Mouse (Mus musculus) limb, embryonic 12.5 days (tissue): Measurements from ENCODE around the gene Ddc. TPM values are rescaled to one million over a fixed set of nuclear protein-coding genes. Genes with fewer than 3 reads are reported as not detected.

Experiments used
- ATAC-seq: fragments of 200-750 bp; cut with Nextera tagmentation; 2 replicates; pipeline ENCODE4 v1.8.0; 2017; ENCODE audit warnings: low read depth, moderate TSS enrichment; ENCODE audit not compliant: insufficient number of reproducible peaks, insufficient read depth, low FRiP score, low TSS enrichment
- H3K27ac ChIP-seq: fragments of 300-500 bp; sonication (generic); 2 replicates; pipeline ENCODE4 v1.5.1; 2016; ENCODE audit warnings: mild to moderate bottlenecking, moderate library complexity
- H3K27me3 ChIP-seq: fragments of 300-500 bp; sonication (generic); 2 replicates; pipeline ENCODE4 v1.6.1; 2016; ENCODE audit warnings: mild to moderate bottlenecking, moderate library complexity
- H3K36me3 ChIP-seq: fragments of 300-500 bp; sonication (generic); 2 replicates; pipeline ENCODE4 v1.6.1; 2016; ENCODE audit warnings: mild to moderate bottlenecking, moderate library complexity
- H3K4me1 ChIP-seq: fragments of 300-500 bp; sonication (generic); replicated peaks from 2 replicates; pipeline ENCODE4 v1.6.1; 2016
- H3K4me2 ChIP-seq: fragments of 300-500 bp; sonication (generic); 2 replicates; pipeline ENCODE4 v1.6.1; 2016; ENCODE audit warnings: mild to moderate bottlenecking, moderate library complexity
- H3K4me3 ChIP-seq: fragments of 300-500 bp; sonication (generic); replicated peaks from 2 replicates; pipeline ENCODE4 v1.5.1; 2016; ENCODE audit warnings: mild to moderate bottlenecking
- H3K9ac ChIP-seq: fragments of 300-500 bp; sonication (generic); replicated peaks from 2 replicates; pipeline ENCODE4 v1.6.1; 2016; ENCODE audit warnings: mild to moderate bottlenecking, moderate library complexity
- H3K9me3 ChIP-seq: fragments of 300-500 bp; sonication (generic); 2 replicates; pipeline ENCODE4 v1.6.1; 2016; ENCODE audit warnings: mild to moderate bottlenecking, moderate library complexity
- WGBS: fragments of 180-500 bp; shearing (Covaris S2); methylation state at CpG from one replicate; pipeline ENCODE4 v1.1.7; 2016; 5-methylcytosine and 5-hydroxymethylcytosine counted together
- polyA plus RNA-seq: library from polyadenylated mRNA; unstranded; fragments of >200 nt; fragmentation: Nextera tagmentation; extraction: Ambion mirVana; gene quantifications from 2 replicates; pipeline ENCODE4 v1.2.1, GENCODE M21; 2016

Gene Ddc
- polyA plus RNA-seq, 1 experiment from 2014 or later = 13.0 TPM

GRCm38 (mm10) chr11:11805951-11806350, 92.0 kb downstream of the Ddc start:
- no peak for ATAC-seq
- no peak overlapping the region for H3K9ac ChIP-seq
- no peak overlapping the region for H3K4me3 ChIP-seq
- H3K4me2 ChIP-seq = no peak overlapping the region
- H3K27ac ChIP-seq = no peak overlapping the region
- no peaks in the 10 kb centered on the region for H3K27me3 ChIP-seq
- peaks cover 17% of the 10 kb centered on the region for H3K4me1 ChIP-seq
- WGBS = 91% methylated on average over 4 of the region's 4 CpGs
- H3K9me3 ChIP-seq = no peaks in the 10 kb centered on the region
- peaks cover 46% of the 10 kb centered on the region for H3K36me3 ChIP-seq

- Histone ChIP-seq H3K27ac (no peak overlapping the region), H3K4me3 (no peak overlapping the region), H3K9me3 (no peaks in the 10 kb centered on the region), H3K27me3 (no peaks in the 10 kb centered on the region), H3K9ac (no peak overlapping the region), H3K36me3 (peaks cover 56% of the 10 kb centered on the region), H3K4me2 (no peak overlapping the region), H3K4me1 (peaks cover 5% of the 10 kb centered on the region)
- no peak for ATAC-seq
- WGBS = 86% methylated on average over 5 of the region's 5 CpGs
These were observed 93.5 kb downstream of the Ddc start for GRCm38 (mm10) chr11:11804421-11804820.

- H3K9me3 ChIP-seq = no peaks in the 10 kb centered on the region
- no peaks in the 10 kb centered on the region for H3K4me1 ChIP-seq
- peaks cover 84% of the 10 kb centered on the region for H3K36me3 ChIP-seq
- H3K4me3 ChIP-seq = no peak overlapping the region
- 95% methylated on average over 9 of the region's 9 CpGs for WGBS
- ATAC-seq = no peak
- H3K27ac ChIP-seq = no peak overlapping the region
- no peak overlapping the region for H3K9ac ChIP-seq
- H3K27me3 ChIP-seq = no peaks in the 10 kb centered on the region
- H3K4me2 ChIP-seq = no peak overlapping the region
These were observed 96.9 kb downstream of the Ddc start for GRCm38 (mm10) chr11:11801067-11801466.

DNA sequence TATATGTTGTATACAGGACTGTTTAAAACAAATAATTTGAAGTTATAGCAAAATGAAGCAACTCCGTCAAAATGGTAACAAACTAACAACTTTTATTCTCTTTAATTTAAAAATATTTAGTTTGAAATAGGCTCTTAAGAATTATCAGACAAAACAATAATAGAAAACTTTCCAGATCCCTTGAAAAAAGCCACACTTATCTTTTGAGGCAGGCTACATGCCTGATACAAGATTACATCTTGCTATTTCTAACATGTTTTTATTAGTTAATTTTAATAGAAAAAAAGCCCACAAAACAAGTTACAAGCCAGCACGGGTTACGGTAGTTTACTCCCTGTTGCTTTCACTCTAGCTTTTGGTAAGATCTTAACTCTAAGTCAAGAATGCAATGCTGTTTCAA, 97.6 kb downstream of the Ddc start:
- Histone ChIP-seq H3K4me2 (no peak overlapping the region), H3K27me3 (no peaks in the 10 kb centered on the region)

GRCm38 (mm10) chr11:11798690-11799089, 99.3 kb downstream of the Ddc start:
- peaks cover 66% of the 10 kb centered on the region for H3K36me3 ChIP-seq

More for the DNA sequence above, 97.6 kb downstream of the Ddc start:
- Histone ChIP-seq H3K4me1 (no peaks in the 10 kb centered on the region), H3K27ac (no peak overlapping the region), H3K36me3 (peaks cover 78% of the 10 kb centered on the region), H3K4me3 (no peak overlapping the region), H3K9me3 (no peaks in the 10 kb centered on the region), H3K9ac (no peak overlapping the region)
- ATAC-seq = no peak
- 88% methylated on average over 3 of the region's 3 CpGs for WGBS

DNA sequence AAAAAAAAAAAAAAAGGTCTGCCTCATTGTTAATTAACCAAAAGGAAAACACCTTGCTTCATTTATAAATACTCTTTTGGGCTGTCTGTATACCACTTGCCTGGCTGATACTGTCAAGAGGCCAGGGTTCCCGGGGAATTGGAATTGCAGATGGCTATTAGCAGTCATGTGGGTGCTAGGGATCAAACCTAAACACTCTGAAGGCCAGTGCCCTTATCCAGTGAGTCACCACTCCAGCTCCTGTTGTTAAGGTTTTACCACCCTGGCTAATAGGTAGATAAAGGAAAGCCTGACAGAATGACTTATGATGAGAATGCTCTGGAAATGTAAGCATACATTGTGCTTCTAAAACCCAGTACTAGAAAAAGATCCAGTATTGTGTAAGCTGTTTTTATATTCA, 103.3 kb downstream of the Ddc start:
- ATAC-seq = no peak

More at GRCm38 (mm10) chr11:11798690-11799089, 99.3 kb downstream of the Ddc start:
- no peak overlapping the region for H3K27ac ChIP-seq
- H3K4me3 ChIP-seq = no peak overlapping the region
- H3K4me2 ChIP-seq = no peak overlapping the region
- no peaks in the 10 kb centered on the region for H3K9me3 ChIP-seq
- H3K27me3 ChIP-seq = no peaks in the 10 kb centered on the region
- no peak for ATAC-seq
- WGBS = 94% methylated on average over 1 of the region's 1 CpGs
- H3K4me1 ChIP-seq = no peaks in the 10 kb centered on the region
- H3K9ac ChIP-seq = no peak overlapping the region

DNA sequence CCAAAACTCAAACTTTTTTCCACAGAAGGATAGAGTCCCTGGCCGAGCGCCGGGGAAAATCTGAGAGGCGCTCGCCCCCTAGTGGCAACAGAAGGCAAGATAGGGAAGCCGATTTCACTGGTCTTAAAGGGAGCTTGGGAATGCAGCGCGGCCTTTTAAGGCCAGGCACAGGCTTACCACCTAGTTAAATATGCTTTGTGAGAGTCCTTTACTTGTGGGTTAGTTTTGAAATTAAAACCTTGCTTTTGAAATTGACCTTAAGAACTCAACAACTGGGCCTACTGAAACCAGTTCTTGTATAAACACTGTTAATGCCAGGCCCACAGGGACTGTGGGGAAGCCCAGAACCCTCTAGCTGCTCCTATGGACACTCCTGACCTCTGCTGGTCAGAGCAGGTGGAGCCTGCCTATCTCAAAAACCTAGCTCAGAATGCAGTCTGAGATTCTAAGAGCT, 109.4 kb downstream of the Ddc start:
- H3K4me2 ChIP-seq = peak overlapping the region; percentile 36

More for the DNA sequence above, 103.3 kb downstream of the Ddc start:
- H3K27me3 ChIP-seq = no peaks in the 10 kb centered on the region
- no peak overlapping the region for H3K27ac ChIP-seq
- H3K4me3 ChIP-seq = no peak overlapping the region
- H3K9ac ChIP-seq = no peak overlapping the region
- no peak overlapping the region for H3K4me2 ChIP-seq
- peaks cover 32% of the 10 kb centered on the region for H3K36me3 ChIP-seq
- H3K9me3 ChIP-seq = no peaks in the 10 kb centered on the region
- H3K4me1 ChIP-seq = no peaks in the 10 kb centered on the region
- 24% methylated on average over 1 of the region's 1 CpGs for WGBS

GRCm38 (mm10) chr11:11785457-11785856, 112.5 kb downstream of the Ddc start:
- Histone ChIP-seq H3K36me3 (no peaks in the 10 kb centered on the region), H3K4me2 (no peak overlapping the region), H3K4me3 (no peak overlapping the region), H3K9ac (no peak overlapping the region), H3K27ac (no peak overlapping the region), H3K27me3 (peaks cover 3% of the 10 kb centered on the region; the same call in 1 of the 2 replicates), H3K9me3 (no peaks in the 10 kb centered on the region), H3K4me1 (no peaks in the 10 kb centered on the region)
- 65% methylated on average over 6 of the region's 6 CpGs for WGBS
- no peak for ATAC-seq

More for the DNA sequence above, 109.4 kb downstream of the Ddc start:
- Histone ChIP-seq H3K27me3 (no peaks in the 10 kb centered on the region), H3K4me3 (no peak overlapping the region), H3K4me1 (no peaks in the 10 kb centered on the region), H3K9me3 (no peaks in the 10 kb centered on the region), H3K36me3 (no peaks in the 10 kb centered on the region), H3K9ac (no peak overlapping the region), H3K27ac (no peak overlapping the region)
- under 1% methylated on average over 8 of the region's 8 CpGs for WGBS
- peak; percentile 94 for ATAC-seq

- H3K36me3 ChIP-seq = no peaks in the 10 kb centered on the region
- 86% methylated on average over 8 of the region's 8 CpGs for WGBS
- no peak overlapping the region for H3K27ac ChIP-seq
- no peak overlapping the region for H3K4me3 ChIP-seq
- H3K4me2 ChIP-seq = no peak overlapping the region
- H3K4me1 ChIP-seq = no peaks in the 10 kb centered on the region
- H3K9me3 ChIP-seq = no peaks in the 10 kb centered on the region
- H3K27me3 ChIP-seq = peaks cover 3% of the 10 kb centered on the region; the same call in 1 of the 2 replicates
- ATAC-seq = no peak
- H3K9ac ChIP-seq = no peak overlapping the region
These were observed 116.2 kb downstream of the Ddc start for GRCm38 (mm10) chr11:11781728-11782127.

DNA sequence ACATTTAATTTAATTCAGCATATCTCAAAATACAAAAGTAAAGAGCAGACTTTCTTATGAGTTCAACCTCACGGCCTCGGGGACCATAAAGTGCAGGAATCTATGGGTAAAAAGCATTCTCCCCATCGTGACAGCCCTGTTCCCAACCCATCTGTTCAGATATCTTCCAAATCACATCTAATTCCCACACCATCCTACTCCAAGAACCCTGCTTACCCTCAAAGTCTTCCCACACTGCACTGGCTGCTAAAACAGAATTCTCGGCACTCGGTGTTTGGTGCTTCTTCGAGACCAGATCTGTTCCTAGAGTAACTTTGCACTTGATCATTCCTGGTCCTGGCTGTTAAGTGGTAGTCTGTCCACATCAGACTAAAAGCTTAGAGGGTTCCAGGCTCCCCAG, 119.6 kb downstream of the Ddc start:
- 92% methylated on average over 6 of the region's 6 CpGs for WGBS
- no peak overlapping the region for H3K9ac ChIP-seq
- no peaks in the 10 kb centered on the region for H3K36me3 ChIP-seq
- peaks cover 3% of the 10 kb centered on the region; the same call in 1 of the 2 replicates for H3K27me3 ChIP-seq
- H3K27ac ChIP-seq = no peak overlapping the region
- H3K4me1 ChIP-seq = no peaks in the 10 kb centered on the region
- H3K4me3 ChIP-seq = no peak overlapping the region
- ATAC-seq = no peak
- H3K4me2 ChIP-seq = no peak overlapping the region
- no peaks in the 10 kb centered on the region for H3K9me3 ChIP-seq

GRCm38 (mm10) chr11:11777796-11778195, 120.1 kb downstream of the Ddc start:
- peaks cover 3% of the 10 kb centered on the region; the same call in 1 of the 2 replicates for H3K27me3 ChIP-seq
- 79% methylated on average over 2 of the region's 2 CpGs for WGBS
- ATAC-seq = no peak

GRCm38 (mm10) chr11:11777246-11777645, 120.7 kb downstream of the Ddc start:
- ATAC-seq = no peak
- Histone ChIP-seq H3K36me3 (no peaks in the 10 kb centered on the region), H3K4me2 (no peak overlapping the region), H3K27ac (no peak overlapping the region), H3K4me3 (no peak overlapping the region), H3K4me1 (no peaks in the 10 kb centered on the region), H3K9me3 (no peaks in the 10 kb centered on the region), H3K27me3 (peaks cover 3% of the 10 kb centered on the region; the same call in 1 of the 2 replicates), H3K9ac (no peak overlapping the region)
- 65% methylated on average over 3 of the region's 3 CpGs for WGBS

More at GRCm38 (mm10) chr11:11777796-11778195, 120.1 kb downstream of the Ddc start:
- Histone ChIP-seq H3K9ac (no peak overlapping the region), H3K36me3 (no peaks in the 10 kb centered on the region), H3K4me2 (no peak overlapping the region), H3K4me3 (no peak overlapping the region), H3K27ac (no peak overlapping the region), H3K9me3 (no peaks in the 10 kb centered on the region), H3K4me1 (no peaks in the 10 kb centered on the region)
